Mouse (Mus musculus) hindbrain, embryonic 16.5 days (tissue): Measurements from ENCODE around the gene Olfr1368. TPM values are rescaled to one million over a fixed set of nuclear protein-coding genes. Genes with fewer than 3 reads are reported as not detected.

Source experiments
- ATAC-seq: fragments of 200-750 bp; cut with Nextera tagmentation; 2 replicates; pipeline ENCODE4 v1.8.0; 2017; ENCODE audit warnings: moderate TSS enrichment, moderate library complexity
- H3K27ac ChIP-seq: fragments of 300-500 bp; sonication (generic); 2 replicates; pipeline ENCODE4 v1.5.1; 2014; ENCODE audit warnings: low read depth, mild to moderate bottlenecking, control low read depth, low read length, moderate library complexity
- H3K27me3 ChIP-seq: fragments of 300-500 bp; sonication (generic); replicated peaks from 2 replicates; pipeline ENCODE4 v1.6.1; 2014; ENCODE audit warnings: low read length; ENCODE audit not compliant: control insufficient read depth, insufficient read depth
- H3K36me3 ChIP-seq: fragments of 300-500 bp; sonication (generic); 2 replicates; pipeline ENCODE4 v1.6.1; 2014; ENCODE audit warnings: mild to moderate bottlenecking, low read length, moderate library complexity, mixed read lengths; ENCODE audit not compliant: control insufficient read depth, insufficient read depth
- H3K4me1 ChIP-seq: fragments of 300-500 bp; sonication (generic); 2 replicates; pipeline ENCODE4 v1.6.1; 2014; ENCODE audit warnings: low read depth, low read length; ENCODE audit not compliant: control insufficient read depth, insufficient read depth
- H3K4me2 ChIP-seq: fragments of 300-500 bp; sonication (generic); 2 replicates; pipeline ENCODE4 v1.6.1; 2014; ENCODE audit warnings: mild to moderate bottlenecking, low read length, control low read depth, moderate library complexity
- H3K4me3 ChIP-seq: fragments of 300-500 bp; sonication (generic); 2 replicates; pipeline ENCODE4 v1.5.1; 2014; ENCODE audit warnings: mild to moderate bottlenecking, low read length, control low read depth, moderate library complexity
- H3K9ac ChIP-seq: fragments of 300-500 bp; sonication (generic); 2 replicates; pipeline ENCODE4 v1.6.1; 2014; ENCODE audit warnings: low read depth, mild to moderate bottlenecking, control low read depth, low read length, moderate library complexity
- H3K9me3 ChIP-seq: fragments of 300-500 bp; sonication (generic); 2 replicates; pipeline ENCODE4 v1.6.1; 2014; ENCODE audit warnings: mild to moderate bottlenecking, low read length, moderate library complexity; ENCODE audit not compliant: control insufficient read depth
- WGBS: fragments of 180-500 bp; shearing (Covaris S2); extraction: QIAGEN DNeasy Blood & Tissue Kit; methylation state at CpG from one replicate; pipeline ENCODE4 v1.1.7; 2014; 5-methylcytosine and 5-hydroxymethylcytosine counted together
- polyA plus RNA-seq: library from polyadenylated mRNA; unstranded; fragments of >200 nt; fragmentation: Nextera tagmentation; extraction: Ambion mirVana; gene quantifications from 2 replicates; pipeline ENCODE4 v1.2.1, GENCODE M21; 2015

The Olfr1368 gene
- polyA plus RNA-seq, 1 experiment from 2014 or later = not detected

GRCm38 (mm10) chr13:21109759-21110158 lies 35.9 kb downstream of the Olfr1368 start:
- H3K36me3 ChIP-seq = no peaks in the 10 kb centered on the region
- H3K4me2 ChIP-seq = no peak overlapping the region
- 93% methylated on average over 3 of the region's 3 CpGs for WGBS
- no peaks in the 10 kb centered on the region for H3K4me1 ChIP-seq
- no peak overlapping the region for H3K4me3 ChIP-seq
- H3K9me3 ChIP-seq = no peaks in the 10 kb centered on the region
- ATAC-seq = no peak
- no peak overlapping the region for H3K9ac ChIP-seq
- no peaks in the 10 kb centered on the region for H3K27me3 ChIP-seq
- H3K27ac ChIP-seq = no peak overlapping the region

Other genes starting within 250 kb of the Olfr1368 start
- not detected in 2 replicates for gene Olfr1370, start 70.9 kb downstream of the Olfr1368 start, polyA plus RNA-seq
- 0.04 and 0.05 TPM in 2 replicates for gene Olfr1369-ps1, start 34.4 kb downstream of the Olfr1368 start, polyA plus RNA-seq
- not detected in 2 replicates for gene Olfr263, start 16.2 kb downstream of the Olfr1368 start, polyA plus RNA-seq
- 70.1 and 75.0 TPM in 2 replicates for gene Trim27, start 33.6 kb upstream of the Olfr1368 start, polyA plus RNA-seq
- gene Gpx5, start 146.9 kb upstream of the Olfr1368 start, polyA plus RNA-seq = not detected in 2 replicates
- gene Gpx6, start 166.3 kb upstream of the Olfr1368 start, polyA plus RNA-seq = 0.26 and 0.64 TPM in 2 replicates
- gene Olfr1367, start 201.0 kb upstream of the Olfr1368 start, polyA plus RNA-seq = not detected in 2 replicates
- gene Zscan12, start 217.0 kb upstream of the Olfr1368 start, polyA plus RNA-seq = 10.1 and 12.0 TPM in 2 replicates